Mouse (Mus musculus) stomach, embryonic 14.5 days (tissue): ENCODE measurements around the gene Pbp2. TPM values are rescaled to one million over a fixed set of nuclear protein-coding genes. Genes with fewer than 3 reads are reported as not detected.

ENCODE experiments used
- ATAC-seq: fragments of 200-750 bp; cut with Nextera tagmentation; 2 replicates; pipeline ENCODE4 v1.8.0; 2017; ENCODE audit warnings: low read depth, moderate TSS enrichment; ENCODE audit not compliant: insufficient number of reproducible peaks, insufficient read depth, low FRiP score
- H3K27ac ChIP-seq: fragments of 300-500 bp; sonication (generic); 2 replicates; pipeline ENCODE4 v1.5.1; 2014; ENCODE audit warnings: mild to moderate bottlenecking, low read length, moderate library complexity, mixed read lengths
- H3K27me3 ChIP-seq: fragments of 300-500 bp; sonication (generic); 2 replicates; pipeline ENCODE4 v1.6.1; 2014; ENCODE audit warnings: low read length, control low read depth, mixed read lengths; ENCODE audit not compliant: control insufficient read depth, insufficient read depth
- H3K36me3 ChIP-seq: fragments of 300-500 bp; sonication (generic); 2 replicates; pipeline ENCODE4 v1.6.1; 2014; ENCODE audit warnings: mild to moderate bottlenecking, control low read depth, low read length, moderate library complexity, mixed read lengths; ENCODE audit not compliant: control insufficient read depth, insufficient read depth
- H3K4me1 ChIP-seq: fragments of 300-500 bp; sonication (generic); 2 replicates; pipeline ENCODE4 v1.6.1; 2014; ENCODE audit warnings: low read length, control low read depth, mixed read lengths; ENCODE audit not compliant: control insufficient read depth, insufficient read depth
- H3K4me2 ChIP-seq: fragments of 300-500 bp; sonication (generic); replicated peaks from 2 replicates; pipeline ENCODE4 v1.6.1; 2014; ENCODE audit warnings: low read depth, low read length, control low read depth
- H3K4me3 ChIP-seq: fragments of 300-500 bp; sonication (generic); 2 replicates; pipeline ENCODE4 v1.5.1; 2014; ENCODE audit warnings: low read depth, low read length, control low read depth
- H3K9ac ChIP-seq: fragments of 300-500 bp; sonication (generic); replicated peaks from 2 replicates; pipeline ENCODE4 v1.6.1; 2014; ENCODE audit warnings: low read depth, mild to moderate bottlenecking, control low read depth, low read length, moderate library complexity, mixed read lengths
- H3K9me3 ChIP-seq: fragments of 300-500 bp; sonication (generic); 2 replicates; pipeline ENCODE4 v1.6.1; 2016; ENCODE audit warnings: low read depth, low read length, control low read depth; ENCODE audit not compliant: control insufficient read depth
- WGBS: fragments of 180-500 bp; shearing (Covaris S2); extraction: QIAGEN DNeasy Blood & Tissue Kit; methylation state at CpG from one replicate; pipeline ENCODE4 v1.1.7; 2014; 5-methylcytosine and 5-hydroxymethylcytosine counted together
- polyA plus RNA-seq: library from polyadenylated mRNA; unstranded; fragments of >200 nt; fragmentation: Nextera tagmentation; extraction: Ambion mirVana; gene quantifications from 2 replicates; pipeline ENCODE4 v1.2.1, GENCODE M21; 2014

Pbp2 gene
- polyA plus RNA-seq, 1 experiment from 2014 or later, result not detected

DNA sequence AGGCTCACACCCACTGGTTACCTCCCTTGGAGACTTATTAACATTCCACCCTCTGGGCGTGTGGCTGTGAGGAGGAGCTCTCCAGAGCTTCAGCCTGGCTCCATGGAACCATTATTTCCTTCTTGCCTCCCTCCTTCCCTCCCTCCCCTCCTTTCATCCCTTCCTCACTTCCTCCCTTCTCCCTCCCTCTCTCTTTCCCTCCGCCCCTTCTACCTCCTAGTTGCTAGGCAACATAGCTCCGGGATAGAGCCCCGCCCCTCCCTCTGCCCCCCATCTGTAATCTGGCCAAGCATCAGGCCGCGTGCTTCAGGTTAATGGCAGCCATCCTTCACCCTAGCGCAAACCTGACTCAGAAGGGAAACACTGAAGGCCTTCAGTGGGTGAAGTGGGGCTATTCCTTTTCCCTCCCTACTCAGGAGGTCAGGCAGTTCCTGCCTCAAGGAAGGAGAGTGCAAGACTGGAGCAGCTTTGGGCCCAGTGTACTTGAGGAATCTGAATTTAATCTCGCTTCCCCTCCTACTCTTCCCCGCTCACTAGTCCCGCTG is 22.6 kb upstream of the Pbp2 start:
- H3K9ac ChIP-seq, result no peak overlapping the region
- no peaks in the 10 kb centered on the region for H3K9me3 ChIP-seq
- no peaks in the 10 kb centered on the region for H3K27me3 ChIP-seq
- WGBS, result 14% methylated on average over 10 of the region's 10 CpGs
- no peak overlapping the region for H3K4me3 ChIP-seq
- ATAC-seq, result peak; percentile 71
- no peaks in the 10 kb centered on the region for H3K36me3 ChIP-seq
- peaks cover 10% of the 10 kb centered on the region; the same call in 1 of the 2 replicates for H3K4me1 ChIP-seq
- no peak overlapping the region; the same call in 1 of the 2 replicates for H3K27ac ChIP-seq
- H3K4me2 ChIP-seq, result no peak overlapping the region

DNA sequence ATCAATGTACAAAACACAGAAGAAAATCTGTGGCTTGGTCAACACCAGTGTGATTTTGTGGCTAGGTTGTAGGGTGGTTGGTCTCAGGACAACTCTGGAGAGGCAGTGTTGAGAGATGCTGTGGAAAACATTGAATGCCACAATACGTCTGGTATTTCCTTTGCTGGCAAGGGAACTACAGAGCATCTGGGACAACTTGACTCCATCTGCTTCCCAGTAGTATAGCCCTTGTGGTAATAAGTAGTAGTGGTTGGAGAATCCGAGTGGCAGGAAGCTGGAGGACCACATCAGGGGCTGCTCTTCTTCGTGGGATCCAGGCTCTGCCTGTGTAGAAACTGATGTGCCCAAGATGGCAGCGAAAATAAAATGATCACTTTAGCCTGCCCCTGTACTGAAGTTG is 21.7 kb upstream of the Pbp2 start:
- 84% methylated on average over 4 of the region's 4 CpGs for WGBS
- Histone ChIP-seq H3K36me3 (no peaks in the 10 kb centered on the region), H3K27ac (no peak overlapping the region), H3K27me3 (no peaks in the 10 kb centered on the region), H3K9ac (no peak overlapping the region), H3K9me3 (no peaks in the 10 kb centered on the region), H3K4me1 (peaks cover 10% of the 10 kb centered on the region; the same call in 1 of the 2 replicates), H3K4me3 (no peak overlapping the region), H3K4me2 (no peak overlapping the region)
- ATAC-seq, result 0 out of 2 replicates have a peak, but pooled peaks have one; percentile 14

DNA sequence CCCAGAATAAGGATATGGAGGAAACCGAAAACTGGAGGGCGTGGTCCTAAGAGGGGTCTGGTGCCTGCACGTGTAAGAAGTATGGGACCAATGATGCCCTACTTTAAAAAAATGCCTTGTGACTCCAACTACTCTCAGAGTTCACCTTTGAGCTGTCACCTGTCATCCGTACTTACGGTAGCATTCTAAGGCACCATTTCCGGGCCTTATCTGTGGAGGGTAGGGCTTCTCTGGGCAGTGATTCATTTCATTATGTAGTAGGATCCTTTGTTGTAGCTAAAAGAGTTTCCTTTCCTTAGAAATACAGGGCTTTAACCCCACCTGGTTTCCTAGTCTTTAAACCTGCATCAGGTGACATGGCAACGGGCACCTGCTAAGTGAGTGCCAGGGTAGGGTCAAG is 16.6 kb upstream of the Pbp2 start:
- 77% methylated on average over 7 of the region's 7 CpGs for WGBS

GRCm38 (mm10) chr6:135324686-135325300 is 14.6 kb upstream of the Pbp2 start:
- 0 out of 2 replicates have a peak, but pooled peaks have one; percentile 12 for ATAC-seq
- H3K27me3 ChIP-seq, result no peaks in the 10 kb centered on the region
- H3K4me1 ChIP-seq, result peaks cover 11% of the 10 kb centered on the region; the same call in 1 of the 2 replicates
- H3K4me3 ChIP-seq, result no peak overlapping the region
- no peak overlapping the region; the same call in 1 of the 2 replicates for H3K27ac ChIP-seq
- no peak overlapping the region for H3K9ac ChIP-seq
- H3K9me3 ChIP-seq, result no peaks in the 10 kb centered on the region
- H3K36me3 ChIP-seq, result no peaks in the 10 kb centered on the region
- 64% methylated on average over 9 of the region's 9 CpGs for WGBS
- H3K4me2 ChIP-seq, result no peak overlapping the region

More for the DNA sequence above, 16.6 kb upstream of the Pbp2 start:
- peaks cover 11% of the 10 kb centered on the region; the same call in 1 of the 2 replicates for H3K4me1 ChIP-seq
- no peak overlapping the region for H3K4me2 ChIP-seq
- no peaks in the 10 kb centered on the region for H3K27me3 ChIP-seq
- H3K4me3 ChIP-seq, result no peak overlapping the region
- H3K9me3 ChIP-seq, result no peaks in the 10 kb centered on the region
- no peak for ATAC-seq
- no peak overlapping the region for H3K27ac ChIP-seq
- no peaks in the 10 kb centered on the region for H3K36me3 ChIP-seq
- no peak overlapping the region for H3K9ac ChIP-seq

DNA sequence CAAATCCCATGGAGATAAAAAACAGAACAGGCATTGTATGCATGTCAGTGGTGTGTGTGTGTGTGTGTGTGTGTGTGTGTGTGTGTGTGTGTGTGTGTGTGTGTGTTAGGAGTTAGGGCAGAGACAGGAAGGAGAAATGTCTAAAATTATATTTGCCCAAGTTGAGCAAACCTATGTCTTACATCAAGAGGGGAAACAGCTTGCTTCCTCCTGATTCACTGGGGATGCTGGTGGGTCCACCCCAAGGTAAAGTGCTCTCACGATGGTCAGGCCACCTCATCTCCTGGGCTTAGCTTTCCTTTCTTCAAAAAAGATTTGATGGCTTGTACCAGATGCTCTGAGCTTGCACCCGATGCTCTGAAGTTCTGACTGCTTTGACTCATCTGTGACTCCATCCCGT is 13.9 kb upstream of the Pbp2 start:
- H3K4me1 ChIP-seq, result peaks cover 11% of the 10 kb centered on the region; the same call in 1 of the 2 replicates
- H3K27me3 ChIP-seq, result no peaks in the 10 kb centered on the region
- ATAC-seq, result no peak
- no peak overlapping the region for H3K4me2 ChIP-seq
- H3K36me3 ChIP-seq, result no peaks in the 10 kb centered on the region
- H3K4me3 ChIP-seq, result no peak overlapping the region
- no peak overlapping the region for H3K27ac ChIP-seq
- H3K9me3 ChIP-seq, result no peaks in the 10 kb centered on the region
- H3K9ac ChIP-seq, result no peak overlapping the region
- WGBS, result 67% methylated on average over 3 of the region's 3 CpGs

DNA sequence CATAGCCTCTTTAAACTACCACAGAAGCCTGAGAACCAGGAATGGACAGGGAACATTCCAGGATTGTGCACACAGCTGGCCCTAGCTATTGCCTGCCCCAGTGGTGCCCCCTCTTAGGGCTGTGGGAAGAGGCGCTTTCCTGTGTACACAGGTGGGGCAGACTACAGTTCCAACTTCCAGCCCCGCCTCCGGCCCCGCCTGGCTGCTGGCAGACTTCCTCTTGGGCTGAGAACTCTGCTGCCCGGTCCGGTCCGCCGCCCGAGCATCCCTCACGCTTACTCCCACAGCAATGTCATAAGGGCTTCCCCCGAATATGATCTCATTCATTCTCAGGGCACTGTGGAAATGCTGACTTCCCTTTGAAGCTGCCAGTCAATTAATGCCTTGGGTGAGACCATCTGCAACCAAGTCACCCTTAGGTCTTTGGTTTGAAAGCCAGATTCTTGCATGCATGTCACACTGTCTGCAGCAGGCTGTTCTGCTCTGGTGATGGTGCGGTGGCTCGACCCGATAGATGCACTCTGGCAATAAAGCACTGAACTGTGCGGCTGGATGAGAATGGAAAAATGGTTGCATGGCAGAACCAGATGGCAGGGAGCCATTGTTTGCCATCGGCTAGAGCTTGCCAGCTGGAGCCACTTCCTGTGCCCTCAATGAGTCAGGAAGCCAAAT is 13.2 kb upstream of the Pbp2 start:
- Histone ChIP-seq H3K36me3 (no peaks in the 10 kb centered on the region), H3K9me3 (no peaks in the 10 kb centered on the region), H3K9ac (no peak overlapping the region), H3K27ac (peak overlapping the region; percentile 67; the same call in 1 of the 2 replicates), H3K4me1 (peaks cover 11% of the 10 kb centered on the region; the same call in 1 of the 2 replicates), H3K4me3 (no peak overlapping the region), H3K27me3 (no peaks in the 10 kb centered on the region), H3K4me2 (peak overlapping the region; percentile 23)
- WGBS, result 35% methylated on average over 16 of the region's 16 CpGs
- peak; percentile 88 for ATAC-seq

DNA sequence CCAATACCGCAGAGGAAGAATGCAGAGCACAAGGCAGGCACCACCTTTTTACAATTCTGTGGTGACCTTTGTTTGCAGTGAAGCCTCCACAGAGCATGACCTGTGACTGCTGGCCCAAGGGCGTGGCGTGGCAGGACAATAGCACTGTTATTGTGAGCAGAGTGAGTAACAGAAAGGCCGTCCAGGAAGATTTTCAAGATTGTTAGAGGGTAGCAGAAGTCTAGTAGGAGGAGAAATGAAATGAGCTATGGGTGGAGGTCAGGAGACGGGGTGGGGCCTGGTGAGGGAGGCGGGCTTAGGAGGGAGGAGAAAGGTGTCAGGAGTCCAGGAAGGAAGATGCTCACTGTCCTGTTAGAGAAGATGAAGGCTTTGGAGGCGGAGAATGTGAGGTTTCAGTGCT is 12.5 kb upstream of the Pbp2 start:
- Histone ChIP-seq H3K27ac (peak overlapping the region; percentile 67; the same call in 1 of the 2 replicates), H3K27me3 (no peaks in the 10 kb centered on the region), H3K4me1 (peaks cover 11% of the 10 kb centered on the region; the same call in 1 of the 2 replicates), H3K9ac (no peak overlapping the region), H3K36me3 (no peaks in the 10 kb centered on the region), H3K9me3 (no peaks in the 10 kb centered on the region), H3K4me3 (no peak overlapping the region), H3K4me2 (peak overlapping the region; percentile 23)
- ATAC-seq, result peak; percentile 25; the same call in 1 of the 2 replicates
- 61% methylated on average over 7 of the region's 7 CpGs for WGBS

GRCm38 (mm10) chr6:135319431-135319933 is 9.3 kb upstream of the Pbp2 start:
- Histone ChIP-seq H3K4me2 (no peak overlapping the region), H3K27ac (no peak overlapping the region), H3K4me1 (peaks cover 11% of the 10 kb centered on the region; the same call in 1 of the 2 replicates), H3K36me3 (no peaks in the 10 kb centered on the region), H3K4me3 (no peak overlapping the region), H3K9me3 (no peaks in the 10 kb centered on the region), H3K27me3 (no peaks in the 10 kb centered on the region), H3K9ac (no peak overlapping the region)
- ATAC-seq, result no peak
- 61% methylated on average over 5 of the region's 5 CpGs for WGBS
